Mouse (Mus musculus): ENCODE measurements around the gene Rpp25.
A peak's percentile ranks its signal among the peaks of the same experiment; 100 is the strongest.

Rpp25 gene

GRCm38 (mm10) chr9:57503622-57504380 lies at the start of gene Rpp25:
Gene Rpp25 (plus strand): TSS chr9:57504026.
- peak; percentile 48 to 55 for DNase-seq

DNA sequence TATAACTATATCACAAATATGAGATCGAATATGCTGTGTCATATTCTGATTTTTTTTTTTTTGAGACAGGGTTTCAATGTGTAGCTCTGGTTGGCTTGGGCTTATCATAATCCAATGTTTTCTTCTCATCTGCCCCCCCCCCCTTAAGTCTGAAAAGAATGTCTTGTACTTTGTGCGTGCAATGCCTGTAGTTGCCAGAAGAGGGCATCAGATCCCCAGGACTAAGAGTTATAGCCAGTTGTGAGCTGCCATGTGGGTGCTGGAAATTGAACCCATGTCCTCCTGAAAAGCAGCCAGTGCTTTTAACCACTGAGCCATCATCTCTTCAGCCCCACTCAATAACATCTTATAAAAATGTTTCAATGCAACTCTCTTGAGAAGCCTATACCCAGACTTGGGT lies 44.1 kb upstream of the Rpp25 start:
- DNase-seq, result no peak

DNA sequence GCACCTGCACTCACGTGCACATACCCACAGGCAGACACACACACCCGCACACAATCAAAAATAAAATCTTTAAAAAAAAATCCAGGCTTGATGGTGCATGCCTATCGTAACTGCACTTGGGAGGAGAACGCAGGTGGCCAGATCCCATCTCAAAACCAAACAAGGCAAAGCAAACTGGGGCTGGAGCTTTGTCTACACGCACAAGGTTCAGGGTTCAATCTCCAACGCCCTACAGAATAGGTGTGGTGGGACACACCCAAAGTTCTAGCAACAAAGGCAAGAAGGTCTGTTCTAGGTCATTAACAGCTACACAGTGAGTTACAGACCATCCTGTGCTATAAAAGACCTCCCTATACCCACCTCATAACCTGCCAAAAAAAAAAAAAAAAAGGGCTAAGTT lies 41.0 kb upstream of the Rpp25 start:
- DNase-seq, result no peak

DNA sequence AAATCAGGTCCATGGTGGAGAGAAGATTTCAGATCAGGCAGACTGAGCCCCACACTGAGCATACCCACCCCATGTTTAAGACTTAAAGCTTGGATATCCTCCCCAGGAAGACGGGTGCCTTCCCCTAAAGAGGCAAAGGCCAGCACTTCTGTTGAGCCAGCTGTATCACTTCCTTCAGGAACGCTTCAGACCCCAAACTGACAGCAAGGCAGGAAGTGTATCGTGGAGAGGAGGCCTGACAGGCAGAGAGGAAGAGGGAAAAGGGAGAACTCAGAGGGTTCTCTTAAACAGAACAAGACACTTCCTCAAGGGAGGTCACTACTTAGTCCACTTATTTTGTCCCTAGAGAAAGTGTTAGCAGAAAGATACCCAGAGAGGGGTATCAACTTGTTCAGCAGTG lies 37.7 kb upstream of the Rpp25 start:
- no peak for DNase-seq

- DNase-seq, result no peak
Measured at GRCm38 (mm10) chr9:57467271-57467771, 36.5 kb upstream of the Rpp25 start.

GRCm38 (mm10) chr9:57467896-57468549 lies 35.8 kb upstream of the Rpp25 start, which contains the start of gene Scamp5:
Gene Scamp5 (minus strand): TSS chr9:57468060.
- DNase-seq, result peak; percentile 85 to 89

DNA sequence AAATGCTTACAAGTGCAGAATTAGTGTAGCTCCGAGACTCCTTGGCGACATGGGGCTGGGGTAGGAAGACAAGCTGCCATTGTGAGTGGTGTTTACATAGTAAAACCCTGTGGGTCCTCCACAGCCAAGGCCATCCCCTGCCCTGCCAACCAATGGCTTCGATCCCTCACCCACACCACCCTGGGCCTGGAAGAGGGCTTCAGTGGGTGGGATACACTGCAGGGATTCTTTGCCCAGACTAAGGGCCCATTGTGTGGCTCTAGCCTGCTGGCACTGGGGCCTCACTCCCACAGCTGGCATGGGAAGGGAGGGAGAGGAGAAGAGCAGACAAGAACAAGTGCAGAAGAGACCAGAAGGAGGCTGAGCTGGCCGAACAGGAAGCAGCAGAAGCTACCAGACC lies 34.9 kb upstream of the Rpp25 start:
- no peak for DNase-seq

GRCm38 (mm10) chr9:57485774-57486173 lies 18.1 kb upstream of the Rpp25 start:
- peak; percentile 70 to 74 for DNase-seq

DNA sequence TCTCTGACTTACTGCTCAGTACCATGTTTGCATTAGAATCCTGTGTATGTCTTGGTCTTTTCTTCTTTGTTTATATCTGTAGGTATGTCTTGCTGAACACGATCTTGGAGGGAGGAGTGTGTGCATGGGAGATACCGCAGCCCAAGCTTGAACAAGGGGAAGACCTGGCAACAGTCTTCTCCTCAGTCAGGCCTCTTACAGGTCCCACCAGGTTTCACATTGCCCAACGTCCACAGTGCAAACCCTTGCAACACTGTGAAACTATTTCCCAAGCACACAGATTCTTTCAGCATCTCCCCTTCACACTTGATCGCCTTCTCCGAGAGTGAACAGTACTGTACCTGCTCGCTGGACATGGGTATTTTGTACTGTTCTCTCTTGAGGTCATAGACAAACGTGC lies 16.0 kb upstream of the Rpp25 start:
- DNase-seq, result no peak

- no peak for DNase-seq
Measured at GRCm38 (mm10) chr9:57493532-57493931, 10.3 kb upstream of the Rpp25 start.

- no peak for DNase-seq
Measured at GRCm38 (mm10) chr9:57494970-57495369, 8.9 kb upstream of the Rpp25 start.

- no peak for DNase-seq
Measured at GRCm38 (mm10) chr9:57497236-57497635, 6.6 kb upstream of the Rpp25 start.

- no peak for DNase-seq
Measured at GRCm38 (mm10) chr9:57498536-57498935, 5.3 kb upstream of the Rpp25 start.

GRCm38 (mm10) chr9:57501452-57501851 lies 2.4 kb upstream of the Rpp25 start:
- DNase-seq, result no peak

DNA sequence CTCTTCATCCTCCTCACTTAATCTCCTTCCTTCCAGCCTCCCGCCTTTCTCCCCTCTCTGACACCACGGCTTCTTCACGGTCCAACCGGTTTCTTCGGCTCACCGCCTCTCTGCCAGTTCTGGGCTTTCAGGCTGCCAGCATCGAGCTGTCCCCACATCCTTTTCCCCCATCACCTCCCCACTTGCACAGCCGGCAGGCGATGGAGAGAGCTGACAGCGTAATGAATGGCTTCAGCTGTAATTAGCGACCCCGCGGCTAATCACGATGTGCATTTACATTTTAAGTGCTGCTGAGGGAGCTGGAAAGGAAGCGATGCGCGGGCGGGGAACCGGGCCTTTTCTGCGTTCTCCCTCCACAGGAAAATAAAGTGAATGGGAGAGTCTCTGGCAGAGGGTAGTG lies 2.0 kb upstream of the Rpp25 start:
- DNase-seq, result no peak

GRCm38 (mm10) chr9:57502911-57503621 lies 760 bp upstream of the Rpp25 start:
- peak in 1 of 2 experiments; percentile 12 for DNase-seq

- DNase-seq, result peak; percentile 53
Measured at GRCm38 (mm10) chr9:57504381-57504700, 515 bp downstream of the Rpp25 start.

GRCm38 (mm10) chr9:57504891-57505290 lies 1.1 kb downstream of the Rpp25 start:
- DNase-seq, result no peak

GRCm38 (mm10) chr9:57505700-57506099 lies 1.9 kb downstream of the Rpp25 start:
- peak in 1 of 2 experiments; percentile 24 for DNase-seq

- no peak for DNase-seq
Measured at GRCm38 (mm10) chr9:57510577-57510976, 6.8 kb downstream of the Rpp25 start.

- DNase-seq, result peak; percentile 30 to 33
Measured at GRCm38 (mm10) chr9:57517113-57517512, 13.3 kb downstream of the Rpp25 start.

- DNase-seq, result no peak
Measured at GRCm38 (mm10) chr9:57520375-57521055, 16.7 kb downstream of the Rpp25 start.
